Mouse (Mus musculus): ENCODE data around the gene Prx. TPM values are rescaled to one million over a fixed set of nuclear protein-coding genes. Genes with fewer than 3 reads are reported as not detected.

Prx gene
- polyA plus RNA-seq, 1 experiment from 2014 or later: 2.0 TPM

DNA sequence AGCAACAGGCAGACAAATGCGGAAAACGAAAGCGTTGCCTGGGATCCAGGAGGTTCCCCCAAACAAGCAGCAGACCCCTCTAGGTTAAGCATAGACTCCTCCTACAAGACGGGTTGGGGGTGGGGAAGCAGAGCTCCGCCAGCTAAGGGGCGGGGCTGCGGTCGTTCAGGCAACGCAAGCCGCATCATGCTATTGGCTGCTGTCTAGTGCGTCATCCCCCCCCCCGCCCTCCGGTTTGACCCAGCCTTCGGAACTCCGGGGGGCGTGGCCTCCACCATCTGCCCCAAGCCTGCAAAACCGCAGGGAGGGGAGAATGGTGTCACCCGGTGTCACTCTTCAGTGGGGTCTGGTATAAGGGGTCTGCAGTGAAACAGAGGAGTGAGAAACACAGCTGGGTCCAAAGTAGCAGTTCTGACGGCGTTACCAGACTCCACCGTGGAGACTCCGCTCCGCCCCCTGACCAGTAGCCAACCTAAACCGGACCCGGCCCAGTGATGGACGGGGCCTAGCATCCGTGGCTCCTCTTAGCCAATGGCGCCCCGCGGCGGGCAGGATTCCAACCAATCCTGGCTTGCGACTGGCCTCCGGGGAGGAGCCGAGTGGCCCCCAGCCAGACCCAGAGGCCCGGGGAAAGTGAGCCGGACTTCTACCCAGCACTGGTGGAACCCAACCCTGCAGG, 25.8 kb upstream of the Prx start, which contains the start of gene Sertad3:
Gene Sertad3, plus strand, starts transcription at position 613 of the 679 bp plus-strand sequence.
- peak within 1 kb of the TSS; percentile 86 for H3K27ac ChIP-seq (replicated peaks)
- WGBS: under 1% methylated on average over 36 of the region's 36 CpGs
- peak; percentile 91 for ATAC-seq (ENCODE audit: low FRiP score)
- H3K36me3 ChIP-seq: 0 out of 2 replicates have a peak, but pooled peaks cover 3% of the 10 kb centered on the region
- no peaks in the 10 kb centered on the region for H3K9me3 ChIP-seq (replicated peaks)
- H3K27me3 ChIP-seq (replicated peaks): no peaks in the 10 kb centered on the region
- H3K9ac ChIP-seq (replicated peaks): peak within 1 kb of the TSS; percentile 43
- H3K4me1 ChIP-seq: peaks cover 14% of the 10 kb centered on the region; the same call in 1 of the 2 replicates
- peak within 1 kb of the TSS; percentile 61 for H3K4me3 ChIP-seq (replicated peaks)
- peak within 1 kb of the TSS; percentile 66 for H3K4me2 ChIP-seq

DNA sequence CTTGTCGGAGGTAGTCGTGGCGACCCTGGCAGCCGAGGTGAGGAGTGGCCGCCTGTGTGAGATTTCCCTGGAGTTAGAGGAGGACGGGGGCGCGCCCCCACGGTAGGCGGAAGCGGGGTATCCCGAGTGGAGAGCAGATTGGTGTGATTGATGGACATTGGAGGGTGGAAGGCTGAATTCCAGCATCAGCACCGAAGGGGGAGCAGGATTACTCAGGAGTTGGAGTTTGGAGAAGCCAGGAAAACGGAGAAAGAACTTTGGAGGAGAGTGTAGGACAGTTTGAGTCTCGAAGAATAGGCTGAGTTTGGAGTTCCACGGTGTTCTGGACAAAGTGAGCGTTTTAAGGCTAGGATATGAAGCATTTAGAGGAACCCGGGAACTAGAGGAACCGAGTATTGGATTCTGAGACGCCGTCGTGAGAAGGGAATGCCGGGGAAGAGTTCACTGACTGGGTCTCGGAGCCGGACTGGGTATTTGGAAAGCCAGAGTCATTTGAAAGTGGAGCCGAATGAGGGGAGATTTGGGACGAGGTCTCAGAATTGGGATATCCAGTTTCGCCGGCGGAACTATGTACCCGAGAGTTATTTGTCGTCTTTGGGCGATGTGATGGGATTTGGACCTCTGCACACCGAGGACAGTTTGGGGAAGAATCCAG, 25.2 kb upstream of the Prx start:
- peak overlapping the region; percentile 61 for H3K4me3 ChIP-seq (replicated peaks)
- WGBS: under 1% methylated on average over 34 of the region's 34 CpGs
- peaks cover 14% of the 10 kb centered on the region; the same call in 1 of the 2 replicates for H3K4me1 ChIP-seq
- peak overlapping the region; percentile 66 for H3K4me2 ChIP-seq
- 0 out of 2 replicates have a peak, but pooled peaks cover 3% of the 10 kb centered on the region for H3K36me3 ChIP-seq
- H3K27ac ChIP-seq (replicated peaks): peak overlapping the region; percentile 86
- H3K9ac ChIP-seq (replicated peaks): peak overlapping the region; percentile 43
- no peaks in the 10 kb centered on the region for H3K9me3 ChIP-seq (replicated peaks)
- no peaks in the 10 kb centered on the region for H3K27me3 ChIP-seq (replicated peaks)
- peak; percentile 0 for ATAC-seq (ENCODE audit: low FRiP score)

DNA sequence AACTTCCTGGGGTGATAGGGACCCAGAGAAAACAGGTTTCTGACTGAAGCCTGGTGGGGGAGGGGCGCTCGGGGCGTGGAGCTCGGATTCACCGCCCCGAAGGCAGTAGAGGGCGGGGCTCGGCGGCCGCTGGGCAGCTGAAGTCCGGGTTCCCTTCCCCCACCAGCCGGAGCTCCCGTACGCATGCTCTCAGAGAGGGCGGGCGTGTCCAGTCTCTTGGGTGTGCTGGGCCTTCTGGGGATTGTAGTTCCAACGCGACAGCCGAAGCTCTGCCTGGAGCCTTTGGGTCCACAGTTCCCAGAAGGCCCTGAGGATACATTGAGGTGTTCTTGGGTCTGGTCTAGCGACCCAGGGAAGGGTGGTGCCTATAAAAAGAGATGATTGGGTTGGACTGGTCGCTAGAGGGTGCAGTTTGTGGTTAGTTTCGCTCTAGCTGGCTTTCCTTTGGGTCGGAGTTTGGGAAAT, 24.6 kb upstream of the Prx start:
- peak overlapping the region; percentile 43 for H3K9ac ChIP-seq (replicated peaks)
- peak overlapping the region; percentile 61 for H3K4me3 ChIP-seq (replicated peaks)
- no peaks in the 10 kb centered on the region for H3K27me3 ChIP-seq (replicated peaks)
- H3K9me3 ChIP-seq (replicated peaks): no peaks in the 10 kb centered on the region
- H3K27ac ChIP-seq (replicated peaks): peak overlapping the region; percentile 86
- H3K4me2 ChIP-seq: peak overlapping the region; percentile 66
- H3K36me3 ChIP-seq: 0 out of 2 replicates have a peak, but pooled peaks cover 3% of the 10 kb centered on the region
- peak; percentile 88 for ATAC-seq (ENCODE audit: low FRiP score)
- 2% methylated on average over 23 of the region's 23 CpGs for WGBS
- H3K4me1 ChIP-seq: peaks cover 14% of the 10 kb centered on the region; the same call in 1 of the 2 replicates

DNA sequence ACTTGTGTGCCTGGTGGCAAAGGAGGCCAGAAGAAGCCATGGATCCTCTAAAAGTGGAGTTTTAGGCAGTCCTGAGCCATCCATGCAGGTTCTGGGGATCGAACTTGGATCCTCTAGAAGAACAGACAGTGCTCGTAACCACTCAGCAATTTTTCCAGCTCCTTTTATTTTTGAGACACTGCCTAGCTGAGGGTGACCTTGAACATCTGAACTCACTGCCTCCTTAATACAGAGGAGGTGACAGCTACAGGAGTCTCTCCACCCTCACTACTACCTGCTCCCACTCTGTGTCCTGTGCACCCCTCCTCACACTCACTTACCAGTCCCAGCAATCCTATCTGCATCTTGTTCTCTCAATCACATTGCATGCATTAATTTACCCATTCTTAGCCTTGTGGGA, 23.5 kb upstream of the Prx start:
- H3K4me1 ChIP-seq: peaks cover 14% of the 10 kb centered on the region; the same call in 1 of the 2 replicates
- 98% methylated on average over 2 of the region's 2 CpGs for WGBS
- H3K27me3 ChIP-seq (replicated peaks): no peaks in the 10 kb centered on the region
- H3K27ac ChIP-seq (replicated peaks): no peak overlapping the region
- no peaks in the 10 kb centered on the region for H3K9me3 ChIP-seq (replicated peaks)
- no peak overlapping the region for H3K4me3 ChIP-seq (replicated peaks)
- ATAC-seq (ENCODE audit: low FRiP score): no peak
- H3K9ac ChIP-seq (replicated peaks): no peak overlapping the region
- peak overlapping the region; percentile 66; the same call in 1 of the 2 replicates for H3K4me2 ChIP-seq
- 0 out of 2 replicates have a peak, but pooled peaks cover 3% of the 10 kb centered on the region for H3K36me3 ChIP-seq

DNA sequence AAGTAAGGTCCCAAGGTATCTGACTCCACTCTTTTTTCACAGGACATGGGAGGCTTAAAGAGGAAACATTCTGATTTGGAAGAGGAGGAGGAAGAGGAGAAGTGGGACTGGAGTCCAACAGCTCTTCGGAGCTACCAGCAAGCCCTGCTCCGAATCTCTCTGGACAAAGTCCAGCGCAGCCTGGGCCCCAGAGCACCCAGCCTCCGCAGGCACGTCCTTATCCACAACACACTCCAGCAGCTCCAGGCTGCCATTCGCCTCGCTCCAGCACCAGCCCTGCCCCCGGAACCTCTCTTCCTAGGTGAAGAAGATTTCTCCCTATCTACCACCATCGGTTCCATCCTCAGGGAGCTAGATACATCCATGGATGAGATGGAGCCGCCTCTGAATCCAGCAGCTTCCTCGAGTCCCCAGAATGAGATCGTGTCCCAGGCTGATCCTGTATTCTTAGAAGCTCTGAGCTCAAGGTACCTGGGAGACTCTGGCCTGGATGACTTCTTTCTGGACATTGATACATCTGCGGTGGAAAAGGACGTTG, 23.0 kb upstream of the Prx start:
- Histone ChIP-seq H3K27me3 (replicated peaks) (no peaks in the 10 kb centered on the region), H3K4me2 (no peak overlapping the region), H3K4me3 (replicated peaks) (no peak overlapping the region), H3K27ac (replicated peaks) (no peak overlapping the region), H3K9me3 (replicated peaks) (no peaks in the 10 kb centered on the region), H3K4me1 (peaks cover 15% of the 10 kb centered on the region), H3K36me3 (0 out of 2 replicates have a peak, but pooled peaks cover 3% of the 10 kb centered on the region), H3K9ac (replicated peaks) (no peak overlapping the region)
- WGBS: 96% methylated on average over 14 of the region's 14 CpGs
- no peak for ATAC-seq (ENCODE audit: low FRiP score)

DNA sequence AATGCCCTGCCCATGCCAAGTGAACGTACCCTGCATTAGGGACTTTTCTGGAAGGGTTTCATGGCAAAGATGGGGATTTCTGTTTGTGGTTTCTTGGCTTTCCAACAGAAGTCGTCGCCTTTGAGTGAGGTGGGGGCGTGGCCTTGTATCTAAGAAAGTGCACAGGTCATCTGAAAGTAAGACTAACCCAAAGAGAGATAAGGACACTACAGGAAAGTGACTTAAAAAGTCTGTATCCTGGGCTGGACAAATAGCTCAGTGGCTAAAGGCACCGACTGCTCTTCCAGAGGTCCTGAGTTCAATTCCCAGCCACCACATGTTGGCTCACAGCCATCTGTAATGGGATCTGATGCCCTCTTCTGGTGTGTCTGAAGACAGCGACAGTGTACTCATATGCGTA, 20.6 kb upstream of the Prx start:
- peaks cover 15% of the 10 kb centered on the region for H3K4me1 ChIP-seq
- no peak overlapping the region for H3K4me3 ChIP-seq (replicated peaks)
- H3K36me3 ChIP-seq: 0 out of 2 replicates have a peak, but pooled peaks cover 3% of the 10 kb centered on the region
- H3K9ac ChIP-seq (replicated peaks): no peak overlapping the region
- 90% methylated on average over 7 of the region's 7 CpGs for WGBS
- H3K27ac ChIP-seq (replicated peaks): no peak overlapping the region
- H3K9me3 ChIP-seq (replicated peaks): no peaks in the 10 kb centered on the region
- H3K4me2 ChIP-seq: no peak overlapping the region
- H3K27me3 ChIP-seq (replicated peaks): no peaks in the 10 kb centered on the region
- ATAC-seq (ENCODE audit: low FRiP score): no peak

DNA sequence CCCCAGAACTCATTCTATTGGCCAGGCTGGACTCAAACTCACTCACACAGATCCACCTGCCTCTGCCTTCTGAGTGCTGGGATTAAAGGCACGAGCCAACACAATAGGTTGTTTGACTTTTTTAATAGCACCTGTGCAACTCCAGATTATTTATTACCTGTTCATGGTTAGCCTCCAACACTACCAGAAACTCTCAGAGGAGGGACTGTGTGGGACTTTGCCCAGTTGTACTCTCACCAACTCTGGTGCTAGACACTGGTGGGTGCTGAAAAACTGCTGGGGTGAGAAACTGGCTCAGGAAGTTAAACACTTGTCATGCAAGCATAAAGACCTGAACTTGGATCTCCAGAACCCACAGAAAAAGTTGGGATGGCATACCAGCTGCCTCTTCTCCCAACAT, 19.4 kb upstream of the Prx start:
- no peak for ATAC-seq (ENCODE audit: low FRiP score)
- Histone ChIP-seq H3K4me1 (peaks cover 10% of the 10 kb centered on the region), H3K9ac (replicated peaks) (no peak overlapping the region), H3K36me3 (0 out of 2 replicates have a peak, but pooled peaks cover 3% of the 10 kb centered on the region), H3K27me3 (replicated peaks) (no peaks in the 10 kb centered on the region), H3K27ac (replicated peaks) (no peak overlapping the region), H3K4me3 (replicated peaks) (no peak overlapping the region), H3K9me3 (replicated peaks) (no peaks in the 10 kb centered on the region), H3K4me2 (no peak overlapping the region)
- 77% methylated on average over 1 of the region's 1 CpGs for WGBS

DNA sequence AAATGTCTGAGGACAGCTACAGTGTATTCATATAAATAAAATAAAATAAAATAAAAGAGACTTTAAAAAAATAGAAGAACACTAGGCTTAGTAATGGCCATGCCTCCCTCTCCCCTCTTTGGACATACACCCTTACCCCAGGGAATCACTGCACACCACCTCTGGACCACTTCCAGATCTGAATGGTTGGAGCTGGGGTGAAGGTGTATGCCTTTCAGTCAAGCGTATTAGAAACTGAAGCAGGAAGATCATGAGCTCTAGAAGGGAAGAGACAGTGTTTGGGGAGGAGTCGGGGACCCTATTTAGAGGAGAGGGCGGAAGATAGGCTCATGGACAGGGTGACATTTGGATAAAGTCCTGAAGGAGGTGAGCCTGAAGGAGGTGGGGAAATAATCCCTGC, 18.6 kb upstream of the Prx start:
- Histone ChIP-seq H3K4me2 (peak overlapping the region; percentile 65; the same call in 1 of the 2 replicates), H3K36me3 (0 out of 2 replicates have a peak, but pooled peaks cover 3% of the 10 kb centered on the region), H3K9me3 (replicated peaks) (no peaks in the 10 kb centered on the region), H3K4me1 (peaks cover 7% of the 10 kb centered on the region), H3K9ac (replicated peaks) (no peak overlapping the region; the same call in 1 of the 2 replicates), H3K4me3 (replicated peaks) (no peak overlapping the region), H3K27me3 (replicated peaks) (no peaks in the 10 kb centered on the region), H3K27ac (replicated peaks) (0 out of 2 replicates have a peak overlapping the region, but pooled peaks have one; percentile 29)
- 81% methylated on average over 3 of the region's 3 CpGs for whole genome bisulfite sequencing
- no peak for ATAC-seq (ENCODE audit: low FRiP score)

DNA sequence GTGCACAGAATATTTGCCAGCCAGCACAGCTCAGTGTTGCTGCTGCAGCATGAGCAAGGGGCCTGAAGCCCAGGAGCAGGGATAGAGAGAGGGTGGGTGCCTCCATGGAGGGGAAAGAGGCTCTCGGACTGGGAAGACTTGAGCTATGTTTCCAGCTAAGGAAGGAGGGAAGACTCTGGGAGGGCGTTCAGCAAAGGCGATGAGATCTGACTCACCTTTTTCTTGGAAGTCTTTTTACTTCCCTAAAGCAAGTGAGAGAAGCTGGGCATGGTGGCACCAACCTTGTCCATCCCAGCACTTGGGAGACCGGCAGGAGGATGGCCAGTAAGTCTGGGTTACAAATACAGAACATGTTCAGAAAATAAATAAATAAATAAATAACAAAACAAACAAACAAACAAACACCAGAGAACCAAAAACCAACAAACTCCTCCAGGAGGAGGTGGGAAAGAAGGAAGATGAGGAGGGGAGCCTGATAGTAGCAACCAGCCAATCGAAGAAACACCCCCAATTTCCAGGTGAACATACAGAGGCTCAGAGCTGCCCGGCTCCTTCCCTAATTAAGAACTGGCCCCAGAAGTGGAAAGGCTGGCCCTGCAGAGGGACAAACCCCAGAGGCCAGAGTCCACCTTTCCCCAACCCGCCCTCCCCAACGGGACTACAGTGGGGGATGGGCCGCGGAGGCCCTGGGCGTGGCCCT, 18.0 kb upstream of the Prx start:
- Histone ChIP-seq H3K36me3 (0 out of 2 replicates have a peak, but pooled peaks cover 3% of the 10 kb centered on the region), H3K9me3 (replicated peaks) (no peaks in the 10 kb centered on the region), H3K9ac (replicated peaks) (peak overlapping the region; percentile 38; the same call in 1 of the 2 replicates), H3K27me3 (replicated peaks) (no peaks in the 10 kb centered on the region), H3K4me2 (peak overlapping the region; percentile 65), H3K4me3 (replicated peaks) (peak overlapping the region; percentile 30), H3K27ac (replicated peaks) (peak overlapping the region; percentile 54; the same call in 1 of the 2 replicates), H3K4me1 (peaks cover 8% of the 10 kb centered on the region)
- ATAC-seq (ENCODE audit: low FRiP score): no peak
- 11% methylated on average over 11 of the region's 11 CpGs for WGBS

DNA sequence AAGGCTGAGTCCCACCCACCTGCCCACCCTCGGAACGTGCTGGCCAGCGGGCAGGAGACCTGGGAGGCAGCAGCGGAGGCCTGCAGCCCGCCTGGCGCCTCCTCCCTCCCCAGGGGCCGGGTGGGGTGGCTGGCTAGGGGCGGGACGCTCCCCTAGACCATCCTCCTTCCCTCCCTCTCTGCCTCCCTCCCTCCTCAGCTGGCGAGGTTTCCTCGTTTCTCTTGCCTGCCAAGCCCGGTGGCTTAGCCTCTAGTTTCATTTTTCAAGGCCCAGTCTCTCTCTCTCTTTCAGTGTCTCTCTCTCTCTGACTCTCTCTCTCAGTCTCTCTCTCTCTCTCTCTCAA, 17.5 kb upstream of the Prx start:
- Histone ChIP-seq H3K9ac (replicated peaks) (peak overlapping the region; percentile 38; the same call in 1 of the 2 replicates), H3K4me2 (peak overlapping the region; percentile 65), H3K27ac (replicated peaks) (peak overlapping the region; percentile 54; the same call in 1 of the 2 replicates), H3K4me3 (replicated peaks) (peak overlapping the region; percentile 30), H3K36me3 (0 out of 2 replicates have a peak, but pooled peaks cover 3% of the 10 kb centered on the region), H3K4me1 (peaks cover 13% of the 10 kb centered on the region), H3K27me3 (replicated peaks) (no peaks in the 10 kb centered on the region), H3K9me3 (replicated peaks) (no peaks in the 10 kb centered on the region)
- under 1% methylated on average over 12 of the region's 12 CpGs for WGBS
- ATAC-seq (ENCODE audit: low FRiP score): peak; percentile 62

DNA sequence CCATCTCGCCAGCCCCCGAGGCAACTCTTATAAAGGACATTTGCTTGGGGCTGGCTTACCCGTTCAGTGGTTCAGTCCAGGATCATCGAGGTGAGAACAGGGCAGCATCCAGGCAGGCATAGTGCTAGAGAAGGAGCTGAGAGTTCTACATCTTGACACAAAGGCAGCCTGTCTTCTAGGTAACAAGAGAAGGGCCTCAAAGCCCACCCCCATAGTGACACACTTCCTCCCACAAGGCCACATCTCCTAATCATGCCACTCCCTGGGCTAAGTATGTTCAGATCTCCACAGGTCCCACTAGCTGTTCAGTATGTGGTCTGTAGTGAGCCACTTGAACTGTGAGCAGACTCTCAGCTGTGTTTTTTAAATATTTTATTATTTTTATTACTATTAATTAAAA, 15.3 kb upstream of the Prx start:
- no peaks in the 10 kb centered on the region for H3K9me3 ChIP-seq (replicated peaks)
- H3K4me1 ChIP-seq: peaks cover 25% of the 10 kb centered on the region
- H3K27me3 ChIP-seq (replicated peaks): no peaks in the 10 kb centered on the region
- H3K9ac ChIP-seq (replicated peaks): no peak overlapping the region
- H3K4me3 ChIP-seq (replicated peaks): no peak overlapping the region
- no peak for ATAC-seq (ENCODE audit: low FRiP score)
- no peak overlapping the region for H3K27ac ChIP-seq (replicated peaks)
- H3K36me3 ChIP-seq: no peaks in the 10 kb centered on the region
- no peak overlapping the region for H3K4me2 ChIP-seq
- 83% methylated on average over 4 of the region's 4 CpGs for WGBS
